Mouse (Mus musculus): ENCODE data around the gene Rmdn3. TPM values are rescaled to one million over a fixed set of nuclear protein-coding genes. Genes with fewer than 3 reads are reported as not detected.

The Rmdn3 gene
- total RNA-seq (2021): 10 to 100 TPM; 18.7 to 20.2 TPM

DNA sequence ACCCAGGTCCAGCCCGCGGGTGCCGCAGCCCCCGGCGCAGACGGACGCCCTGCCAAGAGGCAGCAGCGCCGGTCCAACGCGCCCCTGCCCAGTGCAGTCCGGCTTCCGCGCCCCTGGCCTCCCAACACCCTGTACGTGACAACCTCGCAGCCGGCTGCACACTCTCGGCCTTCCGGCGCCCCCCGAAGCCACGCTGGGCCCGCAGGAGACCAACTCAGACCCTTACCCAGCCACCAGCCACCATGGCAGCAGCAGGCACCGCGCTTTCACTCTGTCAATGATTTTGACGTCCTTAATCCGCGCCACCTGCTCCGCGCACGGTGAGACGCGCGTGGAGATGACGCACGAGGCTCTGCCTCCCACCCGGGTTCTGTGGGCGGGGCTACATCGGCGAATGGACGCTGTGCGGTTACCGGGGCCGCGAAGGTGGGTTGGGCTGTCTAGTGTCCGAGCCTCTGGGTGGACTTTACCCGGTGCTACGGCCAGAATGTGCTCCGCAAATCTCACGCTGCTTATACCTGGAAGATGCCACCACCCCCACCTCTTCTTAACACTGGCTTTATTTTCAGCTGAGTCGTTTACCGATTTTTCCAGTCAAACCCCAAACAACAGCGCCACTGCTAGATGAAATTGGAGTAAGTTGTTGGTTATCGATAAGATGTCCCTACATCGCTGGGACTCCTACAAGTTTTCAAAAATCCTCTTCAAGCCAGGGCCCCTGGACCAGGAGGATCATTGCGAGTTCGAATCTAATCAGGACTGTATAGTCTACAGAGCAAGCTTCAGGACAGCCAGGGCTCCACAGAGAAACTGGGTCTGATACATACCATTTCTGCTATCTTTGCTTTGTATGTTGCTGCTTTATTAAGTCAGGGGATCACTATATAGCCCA lies at the start of gene Rmdn3:
Rmdn3 (minus strand) TSS at position 354 of the 892 bp plus-strand sequence.
- peak; percentile 84 for DNase-seq (ENCODE audit: low spot score)
- intact Hi-C loops (cut with DNase I): loop anchor here (2.0 to 5.0 kb wide), 2 partner anchors 32 to 45 kb away; partner anchors contain the start of gene Rad51

GRCm38 (mm10) chr2:119203871-119204460 lies 47.1 kb upstream of the Rmdn3 start:
- intact Hi-C loops (cut with DNase I): loop anchor here (5.0 kb wide), 1 partner anchor 92 kb away; the partner anchor contains the start of gene Rad51
- DNase-seq (ENCODE audit: low spot score): no peak

DNA sequence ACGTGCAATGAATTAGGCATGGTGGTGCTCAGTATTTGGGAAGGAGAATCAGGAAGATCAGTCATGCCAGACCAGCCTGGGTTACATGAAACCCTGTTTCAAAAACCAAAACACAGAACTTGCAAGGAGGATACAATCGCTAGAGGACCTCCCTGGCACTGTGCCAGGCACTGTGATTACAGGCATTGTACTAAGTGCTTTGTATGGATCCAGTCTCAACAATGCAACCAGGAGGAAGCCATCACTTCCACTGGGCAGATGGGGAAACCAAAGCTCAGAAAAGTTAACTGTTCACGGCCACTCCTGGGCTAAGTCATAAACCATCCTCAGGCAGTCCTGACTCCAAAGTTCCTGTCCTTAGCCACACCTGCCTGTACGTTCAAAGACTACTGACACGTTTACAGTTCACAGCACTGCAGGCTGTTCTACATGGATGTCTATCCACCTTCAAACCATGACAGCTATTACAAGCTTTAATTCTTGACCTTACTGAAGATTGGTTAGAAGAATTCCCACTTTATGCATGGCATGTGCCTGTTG lies 46.1 kb upstream of the Rmdn3 start:
- intact Hi-C loops (cut with DNase I): loop anchor here (5.0 kb wide), 1 partner anchor 91 kb away; the partner anchor contains the start of gene Rad51
- no peak for DNase-seq (ENCODE audit: low spot score)

- intact Hi-C loops (cut with DNase I): no loop called here
- DNase-seq (ENCODE audit: low spot score): no peak
Measured at GRCm38 (mm10) chr2:119198934-119199333, 42.1 kb upstream of the Rmdn3 start.

DNA sequence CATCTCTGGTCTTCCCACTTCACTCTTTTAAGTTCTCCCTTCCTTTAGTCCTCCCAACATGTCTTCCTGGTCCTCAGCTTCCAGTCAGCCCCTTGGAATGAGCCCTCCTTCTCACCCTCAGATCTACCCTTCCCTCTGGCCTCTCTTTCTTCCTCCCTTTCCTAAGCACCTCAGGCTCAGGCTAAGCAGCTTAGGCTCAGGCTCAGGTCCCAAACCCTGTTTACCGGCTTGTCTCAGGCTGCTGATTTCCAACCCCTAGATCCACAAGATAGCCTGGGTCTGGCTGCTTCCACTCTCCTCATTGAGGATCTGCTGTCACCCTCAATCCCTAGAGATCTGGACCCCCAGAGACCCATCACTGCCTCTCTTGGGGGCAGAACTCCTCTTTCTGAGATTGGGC lies 41.2 kb upstream of the Rmdn3 start:
- intact Hi-C loops (cut with DNase I): no loop called here
- DNase-seq (ENCODE audit: low spot score): no peak

- intact Hi-C loops (cut with DNase I): no loop called here
- DNase-seq (ENCODE audit: low spot score): no peak
Measured at GRCm38 (mm10) chr2:119197493-119197892, 40.7 kb upstream of the Rmdn3 start.

GRCm38 (mm10) chr2:119196316-119197108 lies 39.7 kb upstream of the Rmdn3 start:
- no peak for DNase-seq (ENCODE audit: low spot score)
- intact Hi-C loops (cut with DNase I): no loop called here

DNA sequence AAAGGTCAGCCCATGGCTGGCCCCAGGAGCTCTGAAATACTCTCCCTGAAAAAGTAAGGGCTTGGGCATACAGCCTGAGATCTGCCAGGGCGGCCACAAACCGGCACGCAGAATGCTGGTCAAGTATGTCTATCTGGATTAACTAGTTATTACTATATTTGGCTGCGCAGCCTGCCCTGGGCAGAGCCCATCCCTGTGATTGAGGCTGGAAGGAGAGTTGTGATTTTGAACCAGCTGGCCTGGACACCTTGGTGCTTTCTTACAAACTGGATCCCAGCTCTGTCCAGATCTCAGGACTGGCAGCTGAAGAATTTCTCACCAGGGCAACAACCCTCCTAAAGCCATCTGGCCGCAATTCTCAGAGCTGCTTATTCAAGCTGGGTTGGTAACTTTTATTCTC lies 37.3 kb upstream of the Rmdn3 start:
- intact Hi-C loops (cut with DNase I): no loop called here

DNA sequence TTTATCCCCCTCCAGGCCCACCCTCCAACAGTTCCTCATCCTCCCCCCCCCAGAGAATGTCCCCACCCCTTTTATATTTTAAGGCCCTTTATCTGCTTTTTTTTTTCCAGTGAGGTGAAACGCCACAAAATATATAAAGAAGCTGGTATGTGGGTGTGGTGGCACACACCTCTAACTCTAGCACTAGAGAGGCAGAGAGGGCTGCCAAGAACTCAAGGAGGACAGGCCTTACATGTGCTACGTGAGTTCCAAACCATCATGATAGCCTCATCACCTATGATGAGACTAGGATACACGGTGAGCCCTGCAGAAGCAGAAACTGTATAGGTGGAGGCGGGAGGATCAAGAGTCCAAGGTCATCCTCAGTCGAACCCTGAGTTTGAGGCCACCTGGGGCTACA lies 34.1 kb upstream of the Rmdn3 start:
- intact Hi-C loops (cut with DNase I): loop anchor here (2.0 kb wide), 1 partner anchor 144 kb away; the partner anchor contains the start of gene Knl1
- DNase-seq (ENCODE audit: low spot score): no peak

More for the DNA sequence above, 37.3 kb upstream of the Rmdn3 start:
- DNase-seq (ENCODE audit: low spot score): no peak

GRCm38 (mm10) chr2:119189029-119189710 lies 32.3 kb upstream of the Rmdn3 start:
- intact Hi-C loops (cut with DNase I): loop anchor here (1.0 to 5.0 kb wide), 4 partner anchors 32 to 148 kb away; partner anchors contain the start of gene Rmdn3
- peak; percentile 53 for DNase-seq (ENCODE audit: low spot score)

GRCm38 (mm10) chr2:119182914-119183313 lies 26.1 kb upstream of the Rmdn3 start:
- intact Hi-C loops (cut with DNase I): no loop called here
- no peak for DNase-seq (ENCODE audit: low spot score)

DNA sequence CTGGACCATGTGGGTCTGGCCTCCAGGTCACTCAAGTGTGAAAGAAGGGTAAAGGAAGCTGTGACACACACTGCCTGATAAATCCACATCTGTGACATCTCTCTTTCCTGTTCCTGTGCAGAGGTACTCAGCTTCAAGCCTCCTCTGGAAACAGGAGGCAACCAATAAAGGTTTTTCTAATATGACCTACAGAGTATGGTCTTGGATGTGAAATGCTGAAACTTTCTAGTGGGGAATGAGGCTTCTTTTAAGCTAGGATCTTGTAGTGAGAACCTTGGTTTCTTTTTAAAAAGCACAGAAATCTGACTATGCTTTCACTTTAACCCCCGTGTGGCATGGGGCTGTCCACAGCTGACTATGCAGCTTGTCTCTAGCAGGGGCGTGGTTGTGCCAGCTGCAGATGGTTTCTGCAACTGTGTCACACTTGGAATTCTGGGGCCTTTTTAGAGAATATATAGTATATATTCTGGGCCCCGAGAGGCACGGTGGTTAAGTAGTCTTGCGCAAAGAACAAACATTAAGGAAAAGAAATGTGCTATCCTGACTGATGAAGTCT lies 20.6 kb upstream of the Rmdn3 start:
- DNase-seq (ENCODE audit: low spot score): no peak
- intact Hi-C loops (cut with DNase I): no loop called here

DNA sequence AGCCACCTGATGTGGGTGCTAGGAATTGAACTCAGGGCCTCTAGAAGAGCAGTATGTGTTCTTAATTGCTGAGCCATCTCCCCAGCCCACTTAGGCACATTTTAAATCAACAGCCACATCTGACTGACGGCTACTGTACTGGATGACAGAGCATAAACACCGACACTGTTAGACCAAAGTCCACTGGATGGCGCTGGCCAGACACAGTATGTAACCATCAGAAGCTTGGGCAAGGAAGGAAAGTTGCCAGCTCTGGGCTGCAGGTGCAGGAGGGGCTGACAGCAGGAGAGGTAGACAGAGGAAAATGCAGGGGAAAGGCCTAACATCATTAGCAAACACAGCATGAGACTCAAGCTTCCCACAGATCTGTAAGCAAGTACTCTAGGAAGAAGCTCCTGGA lies 19.9 kb upstream of the Rmdn3 start:
- intact Hi-C loops (cut with DNase I): no loop called here
- no peak for DNase-seq (ENCODE audit: low spot score)

GRCm38 (mm10) chr2:119175614-119176013 lies 18.8 kb upstream of the Rmdn3 start:
- no peak for DNase-seq (ENCODE audit: low spot score)
- intact Hi-C loops (cut with DNase I): no loop called here

DNA sequence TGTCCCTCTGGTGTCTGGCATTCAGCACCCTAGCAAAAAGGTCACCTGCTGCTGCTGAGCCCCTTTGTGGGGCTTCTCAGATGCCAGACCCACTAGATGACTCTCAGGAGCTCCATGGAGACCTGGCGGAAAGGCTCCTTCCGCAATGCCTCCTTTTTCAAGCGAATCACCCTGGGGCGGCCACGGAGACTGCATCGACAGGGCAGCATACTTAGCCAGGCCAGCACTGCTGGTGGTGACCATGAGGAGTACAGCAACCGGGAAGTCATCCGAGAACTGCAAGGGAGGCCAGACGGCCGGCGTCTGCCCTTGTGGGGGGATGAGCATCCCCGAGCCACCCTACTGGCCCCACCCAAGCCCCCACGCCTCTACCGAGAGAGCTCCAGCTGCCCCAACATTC lies 18.0 kb upstream of the Rmdn3 start:
- DNase-seq (ENCODE audit: low spot score): no peak
- intact Hi-C loops (cut with DNase I): no loop called here

DNA sequence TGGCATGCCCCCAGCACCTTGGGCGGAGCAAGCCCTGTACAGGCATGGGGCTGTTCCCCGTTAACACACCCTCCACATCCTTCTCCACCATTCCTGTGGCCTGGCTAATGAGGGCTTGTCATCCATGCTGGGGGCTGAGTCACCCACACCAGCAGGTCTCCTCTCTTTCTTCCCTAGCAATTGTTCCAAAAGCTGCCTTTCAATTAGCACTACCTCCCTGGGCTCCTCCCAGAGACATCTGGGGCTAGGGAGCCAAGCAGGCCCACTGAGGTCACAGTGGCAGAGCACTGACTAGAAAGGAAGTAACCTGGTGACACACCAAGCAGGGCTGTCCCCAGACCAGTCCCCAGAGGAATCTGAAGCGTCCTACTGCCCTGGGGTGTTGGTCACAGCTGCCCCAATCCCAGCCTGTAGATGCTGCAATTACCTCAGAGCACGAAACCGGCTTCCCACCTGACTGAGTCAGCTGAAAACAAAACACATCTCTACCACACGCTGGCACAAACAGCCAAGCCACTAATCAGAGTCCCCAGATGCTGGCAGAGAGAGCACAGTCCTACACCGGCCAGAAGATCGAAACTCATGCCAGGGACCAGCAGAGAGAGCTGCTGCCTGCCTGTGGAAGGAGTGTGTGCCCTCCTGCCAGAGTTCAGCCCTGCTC lies 17.3 kb upstream of the Rmdn3 start, which contains the start of gene Gm14137:
Gm14137 (plus strand) TSS at position 519 of the 661 bp plus-strand sequence.
- DNase-seq (ENCODE audit: low spot score): no peak
- intact Hi-C loops (cut with DNase I): no loop called here

- intact Hi-C loops (cut with DNase I): no loop called here
- DNase-seq (ENCODE audit: low spot score): peak; percentile 53
Measured at GRCm38 (mm10) chr2:119172862-119173576, 16.2 kb upstream of the Rmdn3 start.

GRCm38 (mm10) chr2:119172446-119172845 lies 15.6 kb upstream of the Rmdn3 start:
- DNase-seq (ENCODE audit: low spot score): no peak
- intact Hi-C loops (cut with DNase I): no loop called here
